Mouse (Mus musculus) liver, postnatal 0 days (tissue): ENCODE measurements around the gene 2310007B03Rik.

ENCODE experiments used
- CTCF ChIP-seq: sonication (generic); IDR thresholded peaks from 2 replicates; pipeline ENCODE4 v1.5.1; 2016; ENCODE audit warnings: antibody characterized with exemption, low read depth
- EP300 ChIP-seq: IDR thresholded peaks from 2 replicates; pipeline ENCODE4 v1.6.1; 2016; ENCODE audit warnings: antibody characterized with exemption, low read depth, mild to moderate bottlenecking

- no peak for TF ChIP-seq EP300
- TF ChIP-seq CTCF = no peak
These were observed 9.7 kb downstream of the 2310007B03Rik start for GRCm38 (mm10) chr1:93150907-93151661.
